Mouse (Mus musculus): ENCODE results near the gene Znhit6. TPM values are rescaled to one million over a fixed set of nuclear protein-coding genes. Genes with fewer than 3 reads are reported as not detected.

Gene Znhit6
- polyA plus RNA-seq, 1 experiment, result 26.9 TPM

- H3K79me3 ChIP-seq (ENCODE audit: low read depth), result peaks cover 25% of the 10 kb centered on the region
- TF ChIP-seq MYOD1 (IDR thresholded peaks at IDR 0.05; ENCODE audit: control insufficient read depth, insufficient read length, low read depth) (no peak), MAX (IDR thresholded peaks at IDR 0.05) (no peak), USF1 (IDR thresholded peaks at IDR 0.05; ENCODE audit: low read depth) (no peak), FOSL1 (IDR thresholded peaks at IDR 0.05; ENCODE audit: insufficient read depth, low read length, poor library complexity, severe bottlenecking) (no peak), CTCF (IDR thresholded peaks at IDR 0.05; ENCODE audit: control insufficient read depth, insufficient read depth, insufficient read length) (no peak), MYOG (IDR thresholded peaks at IDR 0.05; ENCODE audit: control insufficient read depth, extremely low read depth, insufficient read length) (no peak), CEBPB (IDR thresholded peaks at IDR 0.05; ENCODE audit: low read depth) (no peak)
- H3K4me3 ChIP-seq (ENCODE audit: insufficient read depth, poor library complexity, severe bottlenecking), result peak overlapping the region; percentile 97
- peaks cover 54% of the 10 kb centered on the region for H3K79me2 ChIP-seq (ENCODE audit: control insufficient read depth, insufficient read depth)
- H3K36me3 ChIP-seq (ENCODE audit: control insufficient read depth, insufficient read depth), result peaks cover 31% of the 10 kb centered on the region
- H3K27me3 ChIP-seq (ENCODE audit: control insufficient read depth, insufficient read depth, insufficient read length), result no peaks in the 10 kb centered on the region
- peak overlapping the region; percentile 62 for H3ac ChIP-seq (ENCODE audit: control insufficient read depth, insufficient read length, low read depth)
Measured at GRCm38 (mm10) chr3:145647416-145647815, 71.4 kb downstream of the Znhit6 start.

- Histone ChIP-seq H3K79me2 (ENCODE audit: control insufficient read depth, insufficient read depth) (peaks cover 61% of the 10 kb centered on the region), H3K79me3 (ENCODE audit: low read depth) (peaks cover 29% of the 10 kb centered on the region), H3ac (ENCODE audit: control insufficient read depth, insufficient read length, low read depth) (peak overlapping the region; percentile 68), H3K27me3 (ENCODE audit: control insufficient read depth, insufficient read depth, insufficient read length) (no peaks in the 10 kb centered on the region), H3K4me3 (ENCODE audit: insufficient read depth, poor library complexity, severe bottlenecking) (peak overlapping the region; percentile 97), H3K36me3 (ENCODE audit: control insufficient read depth, insufficient read depth) (peaks cover 31% of the 10 kb centered on the region)
- TF ChIP-seq MAX (IDR thresholded peaks at IDR 0.05) (peak; percentile 22), CTCF (IDR thresholded peaks at IDR 0.05; ENCODE audit: control insufficient read depth, insufficient read depth, insufficient read length) (peak; percentile 5), MYOD1 (IDR thresholded peaks at IDR 0.05; ENCODE audit: control insufficient read depth, insufficient read length, low read depth) (no peak), MYOG (IDR thresholded peaks at IDR 0.05; ENCODE audit: control insufficient read depth, extremely low read depth, insufficient read length) (no peak)
Measured at GRCm38 (mm10) chr3:145648097-145648931, 72.3 kb downstream of the Znhit6 start.

GRCm38 (mm10) chr3:145648991-145649851, 73.2 kb downstream of the Znhit6 start:
- H3K27me3 ChIP-seq (ENCODE audit: control insufficient read depth, insufficient read depth, insufficient read length), result no peaks in the 10 kb centered on the region
- H3K79me3 ChIP-seq (ENCODE audit: low read depth), result peaks cover 35% of the 10 kb centered on the region
- TF ChIP-seq MAX (IDR thresholded peaks at IDR 0.05), result no peak
- TF ChIP-seq USF1 (IDR thresholded peaks at IDR 0.05; ENCODE audit: low read depth), result no peak
- no peak for TF ChIP-seq FOSL1 (IDR thresholded peaks at IDR 0.05; ENCODE audit: insufficient read depth, low read length, poor library complexity, severe bottlenecking)
- TF ChIP-seq CTCF (IDR thresholded peaks at IDR 0.05; ENCODE audit: control insufficient read depth, insufficient read depth, insufficient read length), result peak; percentile 37
- TF ChIP-seq MYOG (IDR thresholded peaks at IDR 0.05; ENCODE audit: control insufficient read depth, extremely low read depth, insufficient read length), result no peak
- TF ChIP-seq MYOD1 (IDR thresholded peaks at IDR 0.05; ENCODE audit: control insufficient read depth, insufficient read length, low read depth), result no peak
- TF ChIP-seq CEBPB (IDR thresholded peaks at IDR 0.05; ENCODE audit: low read depth), result no peak
- H3K79me2 ChIP-seq (ENCODE audit: control insufficient read depth, insufficient read depth), result peaks cover 70% of the 10 kb centered on the region
- H3ac ChIP-seq (ENCODE audit: control insufficient read depth, insufficient read length, low read depth), result peak overlapping the region; percentile 68
- peak overlapping the region; percentile 97 for H3K4me3 ChIP-seq (ENCODE audit: insufficient read depth, poor library complexity, severe bottlenecking)
- peaks cover 31% of the 10 kb centered on the region for H3K36me3 ChIP-seq (ENCODE audit: control insufficient read depth, insufficient read depth)

GRCm38 (mm10) chr3:145649852-145650202, 73.8 kb downstream of the Znhit6 start, which contains the start of gene Ccn1:
Ccn1 (minus strand) TSS chr3:145649981.
- H3K27me3 ChIP-seq (ENCODE audit: control insufficient read depth, insufficient read depth, insufficient read length), result no peaks in the 10 kb centered on the region
- TF ChIP-seq MAX (IDR thresholded peaks at IDR 0.05), result peak; percentile 76
- peak; percentile 22 for TF ChIP-seq USF1 (IDR thresholded peaks at IDR 0.05; ENCODE audit: low read depth)
- TF ChIP-seq CTCF (IDR thresholded peaks at IDR 0.05; ENCODE audit: control insufficient read depth, insufficient read depth, insufficient read length), result no peak
- H3K79me2 ChIP-seq (ENCODE audit: control insufficient read depth, insufficient read depth), result peaks cover 76% of the 10 kb centered on the region

GRCm38 (mm10) chr3:145650298-145651011, 74.5 kb downstream of the Znhit6 start:
- Histone ChIP-seq H3K27me3 (ENCODE audit: control insufficient read depth, insufficient read depth, insufficient read length) (no peaks in the 10 kb centered on the region), H3K79me3 (ENCODE audit: low read depth) (peaks cover 47% of the 10 kb centered on the region), H3K4me3 (ENCODE audit: insufficient read depth, poor library complexity, severe bottlenecking) (peak overlapping the region; percentile 43), H3K36me3 (ENCODE audit: control insufficient read depth, insufficient read depth) (peaks cover 40% of the 10 kb centered on the region), H3ac (ENCODE audit: control insufficient read depth, insufficient read length, low read depth) (peak overlapping the region; percentile 39), H3K79me2 (ENCODE audit: control insufficient read depth, insufficient read depth) (peaks cover 82% of the 10 kb centered on the region)
- TF ChIP-seq MYOG (IDR thresholded peaks at IDR 0.05; ENCODE audit: control insufficient read depth, extremely low read depth, insufficient read length), result no peak
- no peak for TF ChIP-seq CEBPB (IDR thresholded peaks at IDR 0.05; ENCODE audit: low read depth)
- TF ChIP-seq CTCF (IDR thresholded peaks at IDR 0.05; ENCODE audit: control insufficient read depth, insufficient read depth, insufficient read length), result no peak
- no peak for TF ChIP-seq FOSL1 (IDR thresholded peaks at IDR 0.05; ENCODE audit: insufficient read depth, low read length, poor library complexity, severe bottlenecking)
- TF ChIP-seq MAX (IDR thresholded peaks at IDR 0.05), result no peak
- no peak for TF ChIP-seq MYOD1 (IDR thresholded peaks at IDR 0.05; ENCODE audit: control insufficient read depth, insufficient read length, low read depth)
- no peak for TF ChIP-seq USF1 (IDR thresholded peaks at IDR 0.05; ENCODE audit: low read depth)

More at GRCm38 (mm10) chr3:145649852-145650202, 73.8 kb downstream of the Znhit6 start, which contains the start of gene Ccn1:
- peaks cover 35% of the 10 kb centered on the region for H3K36me3 ChIP-seq (ENCODE audit: control insufficient read depth, insufficient read depth)
- peak within 1 kb of the TSS; percentile 97 for H3K4me3 ChIP-seq (ENCODE audit: insufficient read depth, poor library complexity, severe bottlenecking)
- peaks cover 41% of the 10 kb centered on the region for H3K79me3 ChIP-seq (ENCODE audit: low read depth)
- H3ac ChIP-seq (ENCODE audit: control insufficient read depth, insufficient read length, low read depth), result peak within 1 kb of the TSS; percentile 68
